Mouse (Mus musculus) cortical plate, adult 2 months (tissue): Measurements from ENCODE around the gene Foxd4.
"Not testable (repeated sequence)": the region's sequence is repeated elsewhere in the genome, so short reads cannot be mapped to it uniquely, and the experiment has no call there.

ENCODE experiments used
- CTCF ChIP-seq: fragments of 200-500 bp; IDR thresholded peaks from 2 replicates; pipeline ENCODE4 v1.5.1; 2011; ENCODE audit warnings: mild to moderate bottlenecking, control low read depth, low read length; ENCODE audit not compliant: insufficient read depth; ENCODE audit errors: extremely low read depth
- POLR2A ChIP-seq: fragments of 200-500 bp; IDR thresholded peaks from 2 replicates; pipeline ENCODE4 v1.6.1; 2011; ENCODE audit warnings: mild to moderate bottlenecking, low read length, control low read depth; ENCODE audit not compliant: insufficient read depth; ENCODE audit errors: extremely low read depth

DNA sequence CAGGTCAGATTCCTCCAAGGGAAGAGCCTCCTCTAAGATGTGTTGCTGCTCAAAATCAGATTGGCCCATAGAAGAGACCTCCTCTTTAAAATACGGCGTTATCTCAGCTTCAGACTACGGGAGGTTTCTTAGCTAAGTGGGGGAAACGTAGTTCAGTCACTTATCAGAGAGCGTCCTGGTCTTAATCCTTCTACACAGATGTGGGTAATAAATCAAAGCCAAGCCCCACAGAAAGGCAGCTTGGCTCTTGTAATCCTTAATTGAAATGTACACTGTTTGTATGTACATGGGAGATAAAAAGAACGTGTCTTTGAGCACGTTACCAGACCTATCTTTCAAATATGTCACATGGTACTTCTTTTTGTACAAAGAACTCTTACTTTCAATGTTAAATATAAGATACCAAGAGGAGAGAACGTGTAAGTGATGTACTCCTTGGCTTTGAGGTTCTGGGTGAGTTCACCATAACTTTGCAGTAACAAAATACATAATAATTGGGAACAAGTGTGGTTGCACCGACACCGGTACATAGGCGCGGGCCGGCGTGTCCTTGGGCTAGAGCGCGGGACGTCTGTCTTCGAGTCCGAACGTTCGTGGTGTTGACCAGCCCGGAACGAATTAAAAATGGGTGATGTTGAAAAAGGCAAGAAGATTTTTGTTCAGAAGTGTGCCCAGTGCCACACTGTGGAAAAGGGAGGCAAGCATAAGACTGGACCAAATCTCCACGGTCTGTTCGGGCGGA is 25.7 kb downstream of the Foxd4 start, which contains the start of gene Gm10053:
- TF ChIP-seq CTCF, POLR2A: not testable (repeated sequence)
